Mouse (Mus musculus) heart, embryonic 16.5 days (tissue): ENCODE results near the gene Zfp553. TPM values are rescaled to one million over a fixed set of nuclear protein-coding genes. Genes with fewer than 3 reads are reported as not detected.

Experiments used
- ATAC-seq: fragments of 200-750 bp; cut with Nextera tagmentation; replicated peaks from 2 replicates; pipeline ENCODE4 v1.8.0; 2017; ENCODE audit warnings: moderate number of reproducible peaks; ENCODE audit not compliant: insufficient read depth, low FRiP score; ENCODE audit errors: extremely low read depth
- H3K27ac ChIP-seq: fragments of 300-500 bp; sonication (generic); 2 replicates; pipeline ENCODE4 v1.5.1; 2014; ENCODE audit warnings: mild to moderate bottlenecking, low read length, control low read depth, moderate library complexity
- H3K27me3 ChIP-seq: fragments of 300-500 bp; sonication (generic); 2 replicates; pipeline ENCODE4 v1.6.1; 2014; ENCODE audit warnings: low read length, mixed read lengths; ENCODE audit not compliant: control insufficient read depth, insufficient read depth
- H3K36me3 ChIP-seq: fragments of 300-500 bp; sonication (generic); 2 replicates; pipeline ENCODE4 v1.6.1; 2014; ENCODE audit not compliant: control insufficient read depth, insufficient read depth
- H3K4me1 ChIP-seq: fragments of 300-500 bp; sonication (generic); 2 replicates; pipeline ENCODE4 v1.6.1; 2014; ENCODE audit warnings: low read length, mixed read lengths; ENCODE audit not compliant: control insufficient read depth, insufficient read depth
- H3K4me2 ChIP-seq: fragments of 300-500 bp; sonication (generic); 2 replicates; pipeline ENCODE4 v1.6.1; 2014; ENCODE audit warnings: low read depth, mild to moderate bottlenecking, control low read depth, low read length
- H3K4me3 ChIP-seq: fragments of 300-500 bp; sonication (generic); 2 replicates; pipeline ENCODE4 v1.5.1; 2014; ENCODE audit warnings: mild to moderate bottlenecking, control low read depth, low read length
- H3K9ac ChIP-seq: fragments of 300-500 bp; sonication (generic); 2 replicates; pipeline ENCODE4 v1.6.1; 2014; ENCODE audit warnings: low read length, control low read depth
- H3K9me3 ChIP-seq: fragments of 300-500 bp; sonication (generic); replicated peaks from 2 replicates; pipeline ENCODE4 v1.6.1; 2016; ENCODE audit warnings: low read length; ENCODE audit not compliant: control insufficient read depth
- WGBS: fragments of 180-500 bp; shearing (Covaris S2); extraction: QIAGEN DNeasy Blood & Tissue Kit; methylation state at CpG from one replicate; pipeline ENCODE4 v1.1.7; 2014; 5-methylcytosine and 5-hydroxymethylcytosine counted together
- polyA plus RNA-seq: library from polyadenylated mRNA; unstranded; fragments of >200 nt; fragmentation: Nextera tagmentation; extraction: Ambion mirVana; gene quantifications from 2 replicates; pipeline ENCODE4 v1.2.1, GENCODE M21; 2015

Gene Zfp553
- polyA plus RNA-seq, 1 experiment from 2014 or later: 21.0 TPM

DNA sequence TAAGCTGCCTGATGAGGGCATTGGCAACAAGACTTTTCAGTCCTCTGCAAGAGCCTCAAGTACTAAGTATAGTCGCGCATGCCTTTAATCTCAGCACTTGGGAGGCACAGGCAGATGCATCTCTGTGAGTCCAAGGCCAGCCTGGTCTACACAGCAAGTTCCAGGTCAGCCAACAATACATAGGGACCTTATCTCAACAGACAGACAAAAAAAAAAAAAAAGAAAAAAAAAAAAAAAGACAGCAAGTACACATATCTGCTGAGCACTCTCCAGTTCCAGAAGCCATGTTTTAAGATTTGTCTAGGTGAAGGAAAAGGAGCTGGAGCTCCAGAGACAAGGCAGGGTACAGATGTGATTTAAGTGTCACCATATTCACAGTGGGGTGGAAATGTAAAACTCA is 23.1 kb downstream of the Zfp553 start:
- Histone ChIP-seq H3K27me3 (no peaks in the 10 kb centered on the region), H3K36me3 (no peaks in the 10 kb centered on the region; the same call in 1 of the 2 replicates), H3K4me3 (no peak overlapping the region), H3K4me2 (no peak overlapping the region), H3K4me1 (peaks cover 11% of the 10 kb centered on the region), H3K9ac (no peak overlapping the region), H3K9me3 (no peaks in the 10 kb centered on the region), H3K27ac (no peak overlapping the region)
- no peak for ATAC-seq
- WGBS: 82% methylated on average over 2 of the region's 2 CpGs

DNA sequence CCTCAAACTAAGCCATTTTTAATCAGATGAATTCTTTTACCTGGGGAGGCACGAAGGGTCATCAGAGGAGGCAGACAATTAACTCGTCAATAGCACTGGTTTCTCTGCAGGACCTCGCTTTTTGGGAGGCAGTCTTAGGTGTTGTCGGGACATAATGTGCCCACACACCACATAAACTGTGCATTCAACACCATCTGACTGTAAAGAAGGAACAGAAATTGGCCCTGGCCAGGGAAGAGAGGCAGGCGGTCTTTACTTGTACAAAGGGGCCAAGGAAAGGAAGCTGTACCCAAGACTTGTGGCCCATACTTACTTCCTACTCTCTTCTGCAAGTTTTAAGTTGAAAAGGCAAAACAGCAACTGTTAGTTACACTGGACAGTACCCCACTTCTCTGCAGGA is 23.7 kb downstream of the Zfp553 start:
- Histone ChIP-seq H3K9ac (no peak overlapping the region), H3K36me3 (no peaks in the 10 kb centered on the region; the same call in 1 of the 2 replicates), H3K4me3 (no peak overlapping the region), H3K9me3 (no peaks in the 10 kb centered on the region), H3K4me2 (no peak overlapping the region), H3K4me1 (peaks cover 15% of the 10 kb centered on the region), H3K27me3 (no peaks in the 10 kb centered on the region), H3K27ac (no peak overlapping the region)
- WGBS: 93% methylated on average over 5 of the region's 5 CpGs
- ATAC-seq: no peak

DNA sequence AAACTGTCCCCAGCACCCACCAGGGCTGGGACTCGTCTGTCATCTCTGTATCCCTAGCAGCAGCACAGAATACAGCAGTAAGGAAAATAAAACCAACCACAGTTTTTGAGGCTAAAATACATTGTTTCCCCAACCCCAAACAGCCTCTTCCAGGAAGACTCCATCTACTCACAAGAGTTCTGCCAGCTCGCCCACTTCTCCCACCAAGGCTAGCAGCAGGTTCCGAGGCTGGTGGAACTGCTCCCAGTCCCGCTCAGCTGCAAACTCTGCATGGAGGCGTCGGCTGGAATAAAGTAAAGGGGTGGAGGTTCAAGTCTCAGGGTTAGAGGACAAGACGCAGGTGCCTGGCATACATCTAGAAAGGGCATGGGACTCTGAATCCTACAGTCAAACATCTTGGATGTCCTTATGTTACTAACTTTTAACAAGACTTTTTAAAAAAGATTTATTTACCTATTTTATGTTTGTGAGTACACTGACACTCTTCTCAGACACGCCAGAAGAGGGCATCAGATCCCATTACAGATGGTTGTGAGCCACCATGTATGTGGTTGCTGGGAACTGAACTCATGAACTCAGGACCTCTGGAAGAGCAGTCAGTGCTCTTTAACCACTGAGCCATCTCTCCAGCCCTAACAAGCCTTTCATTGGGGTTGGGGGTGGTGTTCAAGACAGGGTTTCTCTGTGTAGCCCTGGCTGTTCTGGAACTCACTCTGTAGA is 26.5 kb downstream of the Zfp553 start:
- H3K36me3 ChIP-seq: no peaks in the 10 kb centered on the region
- peaks cover 3% of the 10 kb centered on the region; the same call in 1 of the 2 replicates for H3K9me3 ChIP-seq
- no peak overlapping the region for H3K27ac ChIP-seq
- peaks cover 11% of the 10 kb centered on the region for H3K4me1 ChIP-seq
- ATAC-seq: no peak
- H3K4me2 ChIP-seq: peak overlapping the region; percentile 87
- H3K27me3 ChIP-seq: no peaks in the 10 kb centered on the region
- H3K9ac ChIP-seq: no peak overlapping the region
- H3K4me3 ChIP-seq: peak overlapping the region; percentile 80
- 70% methylated on average over 8 of the region's 8 CpGs for WGBS

GRCm38 (mm10) chr7:127260309-127261111 is 27.6 kb downstream of the Zfp553 start, which contains the start of gene Dctpp1:
Gene Dctpp1 (minus strand): TSS chr7:127260709.
- WGBS: under 1% methylated on average over 50 of the region's 50 CpGs
- H3K9ac ChIP-seq: peak within 1 kb of the TSS; percentile 84
- 0 out of 2 replicates have a peak within 1 kb of the TSS, but pooled peaks have one; percentile 41 for H3K27ac ChIP-seq

GRCm38 (mm10) chr7:127262218-127262961 is 29.5 kb downstream of the Zfp553 start:
- H3K36me3 ChIP-seq: no peaks in the 10 kb centered on the region
- H3K27me3 ChIP-seq: no peaks in the 10 kb centered on the region
- WGBS: 72% methylated on average over 10 of the region's 10 CpGs

More at GRCm38 (mm10) chr7:127260309-127261111, 27.6 kb downstream of the Zfp553 start, which contains the start of gene Dctpp1:
- H3K36me3 ChIP-seq: no peaks in the 10 kb centered on the region
- H3K27me3 ChIP-seq: no peaks in the 10 kb centered on the region
- H3K4me3 ChIP-seq: peak within 1 kb of the TSS; percentile 80
- peaks cover 4% of the 10 kb centered on the region; the same call in 1 of the 2 replicates for H3K4me1 ChIP-seq
- peak within 1 kb of the TSS; percentile 87 for H3K4me2 ChIP-seq
- peak; percentile 99 for ATAC-seq
- peaks cover 3% of the 10 kb centered on the region; the same call in 1 of the 2 replicates for H3K9me3 ChIP-seq

GRCm38 (mm10) chr7:127263526-127263925 is 30.7 kb downstream of the Zfp553 start:
- Histone ChIP-seq H3K9me3 (peaks cover 7% of the 10 kb centered on the region), H3K4me2 (no peak overlapping the region), H3K9ac (no peak overlapping the region), H3K4me1 (peaks cover 4% of the 10 kb centered on the region; the same call in 1 of the 2 replicates), H3K4me3 (no peak overlapping the region), H3K36me3 (no peaks in the 10 kb centered on the region), H3K27me3 (no peaks in the 10 kb centered on the region), H3K27ac (no peak overlapping the region)
- 90% methylated on average over 3 of the region's 3 CpGs for WGBS
- no peak for ATAC-seq

More at GRCm38 (mm10) chr7:127262218-127262961, 29.5 kb downstream of the Zfp553 start:
- no peak overlapping the region for H3K9ac ChIP-seq
- H3K27ac ChIP-seq: no peak overlapping the region
- no peak overlapping the region for H3K4me3 ChIP-seq
- no peak overlapping the region for H3K4me2 ChIP-seq
- ATAC-seq: no peak
- peaks cover 3% of the 10 kb centered on the region; the same call in 1 of the 2 replicates for H3K9me3 ChIP-seq
- peaks cover 4% of the 10 kb centered on the region; the same call in 1 of the 2 replicates for H3K4me1 ChIP-seq

DNA sequence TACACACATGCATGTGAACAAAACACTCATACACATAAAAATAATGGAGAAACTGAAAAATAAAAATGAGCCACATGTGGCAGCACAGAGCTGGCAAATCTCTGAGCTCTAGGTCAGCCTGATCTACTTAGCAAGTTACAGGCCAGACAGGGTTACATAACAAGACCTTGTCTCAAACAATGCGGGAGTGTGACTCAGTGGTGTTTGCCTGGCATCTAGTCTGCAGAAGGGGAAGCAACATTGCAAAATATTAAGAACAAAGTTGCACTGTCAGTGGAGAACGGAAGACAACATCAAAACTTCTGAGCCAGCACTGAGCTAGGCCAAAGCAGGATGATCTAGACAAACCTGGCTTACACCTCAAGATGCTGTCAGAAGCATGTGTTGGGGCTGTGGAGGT is 37.4 kb downstream of the Zfp553 start:
- no peak overlapping the region for H3K4me3 ChIP-seq
- peaks cover 4% of the 10 kb centered on the region for H3K9me3 ChIP-seq
- H3K27me3 ChIP-seq: no peaks in the 10 kb centered on the region
- no peak overlapping the region for H3K9ac ChIP-seq
- no peak overlapping the region for H3K4me2 ChIP-seq
- 91% methylated on average over 2 of the region's 2 CpGs for WGBS
- no peak overlapping the region for H3K27ac ChIP-seq
- no peak for ATAC-seq
- H3K36me3 ChIP-seq: peaks cover 16% of the 10 kb centered on the region
- peaks cover 13% of the 10 kb centered on the region for H3K4me1 ChIP-seq

DNA sequence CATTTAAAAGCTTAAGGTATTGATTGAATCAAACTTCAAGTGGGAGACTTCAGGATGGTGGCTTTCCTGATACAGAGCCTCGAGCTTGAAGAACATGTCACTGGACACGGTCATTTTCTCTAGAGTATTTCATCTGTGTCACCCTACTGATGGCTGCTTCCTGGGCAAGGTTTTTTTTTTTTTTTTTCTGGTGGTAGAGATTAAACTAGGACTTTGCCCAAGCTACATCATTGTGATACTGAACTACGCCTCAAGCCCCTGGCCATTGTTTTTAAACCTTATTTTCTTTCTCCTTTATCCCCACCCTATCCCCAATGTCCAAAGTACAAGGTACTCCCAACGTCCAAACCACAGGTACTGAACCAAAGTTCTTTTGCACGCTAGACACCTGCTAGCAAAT is 37.8 kb downstream of the Zfp553 start:
- Histone ChIP-seq H3K4me3 (no peak overlapping the region), H3K27me3 (no peaks in the 10 kb centered on the region), H3K36me3 (peaks cover 16% of the 10 kb centered on the region), H3K4me2 (no peak overlapping the region), H3K9ac (no peak overlapping the region), H3K27ac (no peak overlapping the region), H3K9me3 (peaks cover 4% of the 10 kb centered on the region), H3K4me1 (peaks cover 13% of the 10 kb centered on the region)
- no peak for ATAC-seq
- 91% methylated on average over 5 of the region's 5 CpGs for WGBS
